Mouse (Mus musculus): ENCODE measurements around the gene Kcnq2. TPM values are rescaled to one million over a fixed set of nuclear protein-coding genes. Genes with fewer than 3 reads are reported as not detected.

Gene Kcnq2
- total RNA-seq, 2 experiments from 2014 or later = 179 to 188 TPM

DNA sequence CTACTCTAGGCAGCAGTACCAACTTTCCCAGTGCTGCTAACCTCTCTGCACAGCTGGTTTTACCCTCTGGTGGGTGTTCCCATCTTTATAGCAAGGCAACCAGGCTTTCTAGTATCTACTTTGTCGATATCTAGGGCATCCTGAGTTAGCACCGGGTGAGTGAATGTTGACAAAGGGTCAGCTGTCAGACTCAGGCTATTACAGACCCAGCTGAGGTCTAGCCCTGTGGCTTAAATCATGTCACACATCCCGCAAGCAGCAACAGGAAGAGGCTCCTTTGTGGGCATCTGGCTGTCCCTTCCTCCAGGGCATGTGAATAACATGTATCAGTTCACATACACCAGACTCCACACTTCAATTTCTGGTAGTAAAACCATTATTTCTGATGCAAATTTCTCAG, 76.9 kb downstream of the Kcnq2 start:
- intact Hi-C loops (cut with DNase I) = no loop called here
- DNase-seq (ENCODE audit: low spot score in 2 of 2) = no peak

GRCm38 (mm10) chr2:181057341-181057740, 77.8 kb downstream of the Kcnq2 start:
- intact Hi-C loops (cut with DNase I) = no loop called here
- DNase-seq (ENCODE audit: low spot score in 2 of 2) = peak in 1 of 2 experiments; percentile 54

GRCm38 (mm10) chr2:181052171-181052570, 82.9 kb downstream of the Kcnq2 start:
- intact Hi-C loops (cut with DNase I) = no loop called here
- DNase-seq (ENCODE audit: low spot score in 2 of 2) = no peak

- intact Hi-C loops (cut with DNase I) = no loop called here
- DNase-seq (ENCODE audit: low spot score in 2 of 2) = no peak
Observed at GRCm38 (mm10) chr2:181048986-181049385, 86.1 kb downstream of the Kcnq2 start.

DNA sequence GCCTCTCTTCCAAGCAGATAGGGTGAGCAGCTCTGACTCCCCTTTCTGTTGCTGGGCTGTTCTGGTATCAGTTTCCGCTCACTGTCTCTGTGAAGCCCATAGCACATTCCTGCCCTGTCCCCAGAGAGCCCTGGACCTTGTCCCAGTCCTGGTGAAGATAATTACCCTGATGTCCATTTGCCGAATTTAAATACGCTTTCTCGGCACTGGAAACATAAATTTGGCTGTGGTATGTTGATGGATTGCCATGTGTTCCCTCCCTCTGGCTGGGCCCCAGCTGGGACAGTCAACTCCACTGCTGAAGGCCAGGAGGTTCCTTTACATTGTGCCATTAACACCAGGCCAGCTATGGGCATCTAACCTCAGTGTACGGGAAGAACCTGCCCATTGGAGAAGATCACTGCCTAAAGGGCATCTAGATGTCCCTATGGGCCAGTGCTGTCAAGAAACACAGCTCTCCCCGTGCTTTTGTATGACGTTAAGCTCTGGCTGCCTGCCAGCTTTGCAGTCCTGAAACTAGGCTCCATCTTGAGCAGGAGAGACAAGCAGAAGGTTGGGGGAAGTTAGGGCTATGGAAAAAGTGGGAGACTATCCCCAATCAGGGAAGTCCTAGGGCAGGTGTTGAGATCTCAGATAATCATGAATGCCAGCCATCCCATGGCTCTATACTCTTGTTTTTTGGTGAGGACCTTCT, 86.7 kb downstream of the Kcnq2 start:
- DNase-seq (ENCODE audit: low spot score in 2 of 2) = no peak
- intact Hi-C loops (cut with DNase I) = no loop called here

DNA sequence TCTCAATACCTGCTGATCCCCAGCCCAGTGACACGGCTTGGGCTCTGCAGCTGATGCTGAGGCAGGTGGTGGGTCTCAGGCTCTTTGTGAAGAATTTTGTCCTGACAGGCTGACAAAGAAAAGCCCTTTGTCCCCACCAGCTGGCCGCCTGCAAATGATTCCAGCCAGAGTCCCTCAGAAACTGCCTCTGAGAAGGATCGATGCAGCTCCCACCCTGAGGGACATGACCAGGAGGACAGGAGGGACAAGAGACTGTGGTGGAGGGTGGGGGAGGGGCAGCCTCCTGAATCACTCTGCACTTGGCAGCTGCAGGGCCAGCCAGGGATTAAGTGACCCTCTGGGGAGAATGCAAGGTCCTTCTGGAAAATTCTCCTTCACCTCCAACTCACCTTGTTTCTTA, 91.1 kb downstream of the Kcnq2 start:
- no peak for DNase-seq (ENCODE audit: low spot score in 2 of 2)
- intact Hi-C loops (cut with DNase I) = no loop called here

DNA sequence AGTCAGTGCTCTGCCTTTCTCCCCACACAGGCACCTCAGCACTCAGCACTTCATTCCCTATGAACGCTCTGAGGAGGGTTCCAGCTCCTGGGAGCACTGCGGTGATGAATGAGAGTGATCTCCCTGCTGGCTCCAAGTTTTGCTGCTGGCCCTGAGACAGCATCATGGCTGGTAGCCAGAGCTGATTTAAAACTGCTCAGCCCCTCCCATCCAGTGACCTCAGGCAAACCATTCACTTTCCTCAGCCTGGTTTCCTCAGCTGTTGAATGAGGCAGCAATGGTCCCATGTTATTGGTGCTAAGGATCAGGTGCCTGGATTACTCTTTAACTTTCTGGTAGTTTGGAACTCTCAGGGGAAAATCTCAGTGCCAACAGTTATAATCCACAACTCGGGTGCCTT, 91.7 kb downstream of the Kcnq2 start, which contains the start of gene Chrna4:
TSS of gene Chrna4 (minus strand) at position 110 of the 400 bp plus-strand sequence.
- DNase-seq (ENCODE audit: low spot score in 2 of 2) = no peak
- intact Hi-C loops (cut with DNase I) = no loop called here

- intact Hi-C loops (cut with DNase I) = no loop called here
- no peak for DNase-seq (ENCODE audit: low spot score in 2 of 2)
Observed at GRCm38 (mm10) chr2:181042376-181042775, 92.7 kb downstream of the Kcnq2 start.

DNA sequence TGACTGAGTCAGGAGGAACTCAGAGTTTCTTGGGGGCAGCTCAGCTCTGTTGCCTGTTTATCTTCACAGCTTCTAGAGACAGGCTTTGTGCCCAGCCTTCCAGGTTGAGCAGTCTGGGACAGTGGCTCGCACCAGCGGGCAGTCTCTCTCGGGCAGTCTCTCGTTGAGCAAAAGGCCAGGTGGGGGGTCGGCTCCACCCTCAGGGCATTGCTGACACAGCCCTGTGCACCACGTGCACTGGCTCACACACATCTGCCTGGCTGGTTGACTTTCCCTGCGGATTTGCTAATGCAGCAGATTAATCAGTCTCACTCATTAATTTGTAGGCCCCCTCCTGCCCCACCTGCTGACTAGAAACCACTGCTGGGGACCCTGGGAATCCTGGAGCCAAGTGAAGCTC, 93.2 kb downstream of the Kcnq2 start:
- no peak for DNase-seq (ENCODE audit: low spot score in 2 of 2)
- intact Hi-C loops (cut with DNase I) = no loop called here

DNA sequence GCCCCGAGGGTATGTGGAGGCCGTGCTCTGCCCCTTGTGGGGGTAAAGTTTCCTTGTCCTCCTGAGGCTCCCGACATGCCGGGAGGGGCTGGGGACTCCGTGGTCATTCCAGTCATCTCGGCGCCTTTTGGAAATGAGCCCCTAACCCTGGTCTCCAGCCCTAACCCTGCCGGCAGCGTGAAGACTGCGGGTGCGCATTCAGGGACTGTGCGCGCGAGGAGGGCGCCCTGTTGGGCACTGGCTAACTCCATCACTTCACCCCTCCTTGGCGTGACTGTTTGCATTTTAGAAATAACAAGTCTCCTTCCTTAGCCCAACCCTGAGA, 95.8 kb downstream of the Kcnq2 start:
- no peak for DNase-seq (ENCODE audit: low spot score in 2 of 2)

GRCm38 (mm10) chr2:181038644-181039355, 96.3 kb downstream of the Kcnq2 start:
- intact Hi-C loops (cut with DNase I) = no loop called here
- peak in 1 of 2 experiments; percentile 12 for DNase-seq (ENCODE audit: low spot score in 2 of 2)

More for the DNA sequence above, 95.8 kb downstream of the Kcnq2 start:
- intact Hi-C loops (cut with DNase I) = no loop called here

- no peak for DNase-seq (ENCODE audit: low spot score in 2 of 2)
- intact Hi-C loops (cut with DNase I) = no loop called here
Observed at GRCm38 (mm10) chr2:181036561-181036960, 98.5 kb downstream of the Kcnq2 start.

DNA sequence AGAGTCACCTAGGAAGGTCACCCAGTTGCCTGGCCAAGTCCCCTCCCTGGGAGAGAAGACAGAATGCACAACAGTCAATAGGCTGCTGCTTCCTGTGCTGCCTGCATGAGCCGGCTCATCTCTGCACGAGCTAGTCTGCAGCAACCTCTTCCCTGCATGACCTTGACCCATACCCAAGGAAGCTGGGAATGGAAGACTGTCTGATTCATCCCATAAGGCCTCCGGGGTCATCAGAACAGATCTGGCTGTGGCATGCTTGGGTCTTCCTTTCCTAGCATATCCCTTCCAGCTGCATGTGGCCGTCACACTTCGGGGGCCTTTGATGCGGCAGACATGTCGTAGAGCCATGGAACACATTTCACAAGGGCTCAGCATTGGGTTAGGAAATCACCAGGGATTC, 99.9 kb downstream of the Kcnq2 start:
- intact Hi-C loops (cut with DNase I) = no loop called here
- no peak for DNase-seq (ENCODE audit: low spot score in 2 of 2)

DNA sequence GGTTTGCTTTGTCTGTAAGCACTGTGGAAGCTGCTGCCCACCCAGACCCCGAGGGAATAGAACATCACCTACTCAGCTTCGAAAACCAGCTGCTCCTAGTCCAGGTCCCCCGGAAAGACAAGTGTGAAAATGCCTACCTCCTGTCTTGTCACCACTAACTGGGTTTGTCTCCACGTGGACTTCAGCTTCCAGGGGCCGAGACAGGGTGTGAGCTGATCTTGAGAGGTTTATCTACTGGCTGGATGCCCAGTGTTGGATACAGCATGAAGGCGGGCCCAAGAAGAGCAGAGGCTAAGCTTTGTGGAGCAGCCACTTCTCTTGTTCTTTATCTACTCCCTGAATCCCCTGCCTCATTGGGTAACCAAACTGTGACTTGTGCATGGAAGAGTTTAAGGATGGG, 101.8 kb downstream of the Kcnq2 start:
- no peak for DNase-seq (ENCODE audit: low spot score in 2 of 2)
- intact Hi-C loops (cut with DNase I) = loop anchor here (2.0 to 5.0 kb wide), 2 partner anchors 27 to 39 kb away; no protein-coding TSS in a partner anchor

DNA sequence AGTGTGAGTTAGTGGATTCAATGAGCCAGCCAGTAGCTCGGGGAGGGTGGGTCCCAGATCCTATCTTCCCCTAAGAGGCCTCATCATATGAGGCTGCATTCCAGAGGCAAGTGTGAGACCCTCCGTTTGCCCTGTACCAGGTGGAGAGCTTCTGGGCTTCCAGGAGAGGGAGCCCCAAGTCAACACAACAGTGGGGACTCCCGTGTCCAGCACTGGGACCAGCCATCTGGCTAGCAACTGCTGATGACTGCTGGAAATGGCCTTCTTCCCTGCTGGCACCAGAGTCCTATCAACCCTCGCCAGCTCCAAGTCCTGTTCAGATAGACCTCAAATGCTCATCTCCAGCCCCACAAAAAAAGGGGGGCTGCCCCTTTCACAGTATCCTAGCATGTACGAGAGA, 102.7 kb downstream of the Kcnq2 start:
- intact Hi-C loops (cut with DNase I) = loop anchor here (2.0 to 5.0 kb wide), 2 partner anchors 28 to 40 kb away; no protein-coding TSS in a partner anchor
- peak in 1 of 2 experiments; percentile 37 for DNase-seq (ENCODE audit: low spot score in 2 of 2)

DNA sequence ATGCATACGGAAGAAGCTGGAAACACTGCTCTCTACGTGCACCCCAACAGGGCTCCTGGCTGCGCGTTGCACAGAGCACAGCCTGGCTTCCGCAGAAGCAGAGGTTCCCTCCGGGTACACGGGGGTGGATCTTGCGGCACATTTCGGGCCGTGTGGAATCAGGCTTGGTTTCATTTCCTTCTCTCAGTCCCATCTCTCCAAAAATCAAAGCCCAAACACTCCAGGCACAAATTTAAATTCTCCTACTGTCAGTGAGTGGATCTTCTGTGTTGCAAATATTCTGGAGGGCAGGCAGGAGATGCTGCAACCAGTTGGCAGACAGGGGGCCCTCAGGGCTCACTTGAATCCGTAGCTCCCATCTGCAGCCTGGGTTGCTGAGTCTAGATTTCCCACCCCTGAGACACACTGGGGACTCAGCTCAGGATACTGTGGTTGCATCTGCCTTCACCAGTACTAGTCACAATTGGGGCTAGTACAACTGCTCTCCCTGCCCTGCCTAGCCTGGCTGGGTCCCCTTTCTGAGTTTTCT, 103.6 kb downstream of the Kcnq2 start:
- peak; percentile 13 to 24 for DNase-seq (ENCODE audit: low spot score in 2 of 2)
- intact Hi-C loops (cut with DNase I) = loop anchor here (5.0 kb wide), 1 partner anchor 41 kb away; no protein-coding TSS in a partner anchor

Other genes with a start within 250 kb of the Kcnq2 start
- 10 to 100 TPM; 63.1 to 68.4 TPM for gene Ythdf1, start 214.4 kb downstream of the Kcnq2 start, total RNA-seq (2021)
- gene Birc7, start 206.3 kb downstream of the Kcnq2 start, total RNA-seq (2021) = not detected
- gene Nkain4, start 180.6 kb downstream of the Kcnq2 start, total RNA-seq (2021) = 10 to 100 TPM; 35.7 to 45.1 TPM
- gene Arfgap1, start 168.1 kb downstream of the Kcnq2 start, total RNA-seq (2021) = 100 to 1,000 TPM; 136 to 137 TPM
- 1 to 10 TPM; 1.6 to 2.4 TPM for gene Col20a1, start 148.8 kb downstream of the Kcnq2 start, total RNA-seq (2021)
- 10 to 100 TPM; 34.3 to 41.3 TPM for gene Chrna4, start 91.8 kb downstream of the Kcnq2 start, total RNA-seq (2021)
- 1,000 to 10,000 TPM; 1,193 to 1,221 TPM for gene Eef1a2, start 21.7 kb upstream of the Kcnq2 start, total RNA-seq (2021)
- gene Ppdpf, start 51.9 kb upstream of the Kcnq2 start, total RNA-seq (2021) = 100 to 1,000 TPM; 114 to 118 TPM
- gene Ptk6, start 67.5 kb upstream of the Kcnq2 start, total RNA-seq (2021) = under 1 TPM in 1 of 2 experiments, not detected in 1; 0.08 TPM
- under 1 TPM; 0.30 to 0.35 TPM for gene Srms, start 77.9 kb upstream of the Kcnq2 start, total RNA-seq (2021)
- gene Fndc11, start 84.7 kb upstream of the Kcnq2 start, total RNA-seq (2021) = not detected
- 1 to 10 TPM; 1.8 to 2.1 TPM for gene Helz2, start 106.7 kb upstream of the Kcnq2 start, total RNA-seq (2021)
- gene Gmeb2, start 152.7 kb upstream of the Kcnq2 start, total RNA-seq (2021) = 10 to 100 TPM; 18.3 to 20.0 TPM
- 100 to 1,000 TPM; 839 to 875 TPM for gene Stmn3, start 179.2 kb upstream of the Kcnq2 start, total RNA-seq (2021)
- 10 to 100 TPM; 23.3 to 24.8 TPM for gene Rtel1, start 184.4 kb upstream of the Kcnq2 start, total RNA-seq (2021)
- 10 to 100 TPM; 62.1 to 63.3 TPM for gene Zgpat, start 229.6 kb upstream of the Kcnq2 start, total RNA-seq (2021)
- 10 to 100 TPM; 36.4 to 42.5 TPM for gene Arfrp1, start 230.1 kb upstream of the Kcnq2 start, total RNA-seq (2021)
- gene Lime1, start 244.8 kb upstream of the Kcnq2 start, total RNA-seq (2021) = 10 to 100 TPM; 31.3 to 35.1 TPM